Mouse (Mus musculus): Measurements from ENCODE around the gene Stk38. TPM values are rescaled to one million over a fixed set of nuclear protein-coding genes. Genes with fewer than 3 reads are reported as not detected.
A peak's percentile ranks its signal among the peaks of the same experiment; 100 is the strongest.

Stk38 gene
- polyA plus RNA-seq, 1 experiment from 2014 or later = 118 TPM

DNA sequence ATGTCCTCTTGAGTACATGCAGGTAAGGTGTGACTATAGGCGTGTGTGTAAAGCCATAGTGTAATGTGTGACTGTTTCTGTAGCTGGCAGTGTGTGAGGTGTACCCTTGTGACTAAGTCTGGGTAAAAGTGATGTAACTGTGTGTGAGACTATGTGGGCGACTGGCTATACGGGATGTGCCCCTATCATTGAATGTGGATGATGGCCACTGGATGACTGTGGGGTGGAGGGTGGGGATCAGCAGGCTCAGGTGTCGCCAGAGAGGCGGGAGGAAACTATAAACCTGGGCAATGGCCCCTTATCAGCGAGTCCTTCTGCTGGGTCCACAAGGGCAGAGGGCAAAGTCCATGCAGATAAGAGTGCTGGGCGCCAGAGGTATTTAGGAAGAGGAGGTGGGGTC is 42.1 kb upstream of the Stk38 start:
- no peaks in the 10 kb centered on the region for H3K27me3 ChIP-seq (ENCODE audit: control insufficient read depth, insufficient read depth, low read length)
- H3K4me3 ChIP-seq (replicated peaks; ENCODE audit: low read length) = no peak overlapping the region
- H3K36me3 ChIP-seq (ENCODE audit: control insufficient read depth, insufficient read depth, low read length) = peaks cover 10% of the 10 kb centered on the region
- 51% methylated on average over 7 of the region's 7 CpGs for WGBS
- ATAC-seq (ENCODE audit: insufficient read depth, low FRiP score) = peak; percentile 48; the same call in 1 of the 2 replicates
- peak overlapping the region; percentile 21; the same call in 1 of the 2 replicates for H3K4me2 ChIP-seq (ENCODE audit: low read depth, low read length)
- H3K9ac ChIP-seq (ENCODE audit: low read length) = no peak overlapping the region
- no peaks in the 10 kb centered on the region for H3K9me3 ChIP-seq (replicated peaks; ENCODE audit: control insufficient read depth, low read length)
- H3K27ac ChIP-seq (ENCODE audit: low read length) = peak overlapping the region; percentile 35; the same call in 1 of the 2 replicates
- H3K4me1 ChIP-seq (ENCODE audit: control insufficient read depth, insufficient read depth, low read length) = peaks cover 22% of the 10 kb centered on the region

DNA sequence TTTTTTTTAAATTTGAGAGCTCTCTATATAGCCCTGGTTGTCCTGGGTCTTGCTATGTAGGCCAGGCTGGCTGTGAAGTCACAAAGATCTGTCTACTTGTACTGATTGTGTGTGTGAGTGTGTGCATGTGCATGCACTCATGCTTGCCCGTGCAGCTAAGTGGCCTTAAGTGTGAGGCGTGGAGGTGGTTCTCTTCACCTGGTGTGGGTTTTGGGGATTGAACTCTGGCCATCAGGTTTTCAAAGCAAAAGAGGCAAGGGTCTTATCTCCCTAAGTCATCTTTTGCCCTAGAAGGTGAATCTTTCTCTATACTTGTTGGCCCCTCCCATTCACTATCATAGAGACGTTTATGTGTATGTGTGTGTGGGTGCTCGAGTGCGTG is 41.7 kb upstream of the Stk38 start:
- 69% methylated on average over 5 of the region's 5 CpGs for WGBS
- Histone ChIP-seq H3K9ac (ENCODE audit: low read length) (no peak overlapping the region), H3K27ac (ENCODE audit: low read length) (peak overlapping the region; percentile 35; the same call in 1 of the 2 replicates), H3K27me3 (ENCODE audit: control insufficient read depth, insufficient read depth, low read length) (no peaks in the 10 kb centered on the region), H3K4me1 (ENCODE audit: control insufficient read depth, insufficient read depth, low read length) (peaks cover 21% of the 10 kb centered on the region), H3K4me2 (ENCODE audit: low read depth, low read length) (no peak overlapping the region), H3K36me3 (ENCODE audit: control insufficient read depth, insufficient read depth, low read length) (peaks cover 15% of the 10 kb centered on the region), H3K4me3 (replicated peaks; ENCODE audit: low read length) (no peak overlapping the region), H3K9me3 (replicated peaks; ENCODE audit: control insufficient read depth, low read length) (no peaks in the 10 kb centered on the region)
- ATAC-seq (ENCODE audit: insufficient read depth, low FRiP score) = no peak

- no peak for ATAC-seq (ENCODE audit: insufficient read depth, low FRiP score)
- Histone ChIP-seq H3K4me2 (ENCODE audit: low read depth, low read length) (no peak overlapping the region), H3K9me3 (replicated peaks; ENCODE audit: control insufficient read depth, low read length) (no peaks in the 10 kb centered on the region), H3K4me1 (ENCODE audit: control insufficient read depth, insufficient read depth, low read length) (peaks cover 15% of the 10 kb centered on the region), H3K27ac (ENCODE audit: low read length) (no peak overlapping the region), H3K9ac (ENCODE audit: low read length) (no peak overlapping the region), H3K4me3 (replicated peaks; ENCODE audit: low read length) (no peak overlapping the region), H3K36me3 (ENCODE audit: control insufficient read depth, insufficient read depth, low read length) (peaks cover 18% of the 10 kb centered on the region), H3K27me3 (ENCODE audit: control insufficient read depth, insufficient read depth, low read length) (no peaks in the 10 kb centered on the region)
- 17% methylated on average over 13 of the region's 13 CpGs for WGBS
These were observed 41.1 kb upstream of the Stk38 start for GRCm38 (mm10) chr17:29048748-29049507.

DNA sequence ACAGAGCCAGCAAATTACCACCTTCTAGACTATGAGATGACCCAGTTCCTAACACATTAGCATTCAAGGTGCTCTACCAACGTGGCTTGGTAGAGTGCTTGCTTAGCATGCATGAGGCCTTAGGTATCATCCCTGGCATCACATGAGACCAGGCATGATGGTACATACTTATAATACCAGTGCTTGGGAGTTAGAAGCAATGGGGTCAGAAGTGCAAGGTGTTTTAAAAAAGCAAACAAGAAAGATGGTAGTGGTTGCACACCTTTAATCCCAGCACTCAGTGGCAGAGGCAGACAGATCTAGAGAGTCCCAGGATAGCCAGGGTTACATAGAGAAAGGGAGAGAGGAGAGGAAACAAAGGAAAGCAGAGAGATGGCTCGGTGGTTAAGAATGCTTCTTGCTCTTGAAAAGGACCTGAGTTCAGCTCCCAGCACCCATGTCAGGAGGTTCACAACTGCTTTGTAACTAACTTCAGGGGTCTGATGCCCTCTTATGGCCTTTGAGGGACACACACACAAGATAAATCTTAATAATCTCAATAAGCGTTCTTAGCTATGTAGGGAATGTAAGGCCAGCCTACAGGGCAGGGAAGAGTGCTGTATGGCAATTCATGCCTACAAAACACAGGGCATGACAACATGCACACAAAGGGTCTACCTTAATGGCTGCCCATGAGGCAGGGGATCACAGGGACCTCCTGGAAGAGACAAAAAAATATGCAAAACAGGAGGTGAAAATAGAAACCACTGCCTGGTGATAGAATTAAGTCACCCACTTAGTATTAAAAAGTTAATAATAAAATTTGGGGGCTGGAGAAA is 40.1 kb upstream of the Stk38 start:
- Histone ChIP-seq H3K27ac (ENCODE audit: low read length) (no peak overlapping the region), H3K4me2 (ENCODE audit: low read depth, low read length) (no peak overlapping the region), H3K4me1 (ENCODE audit: control insufficient read depth, insufficient read depth, low read length) (peaks cover 10% of the 10 kb centered on the region), H3K27me3 (ENCODE audit: control insufficient read depth, insufficient read depth, low read length) (no peaks in the 10 kb centered on the region), H3K4me3 (replicated peaks; ENCODE audit: low read length) (no peak overlapping the region), H3K9ac (ENCODE audit: low read length) (no peak overlapping the region), H3K36me3 (ENCODE audit: control insufficient read depth, insufficient read depth, low read length) (peaks cover 25% of the 10 kb centered on the region), H3K9me3 (replicated peaks; ENCODE audit: control insufficient read depth, low read length) (no peaks in the 10 kb centered on the region)
- ATAC-seq (ENCODE audit: insufficient read depth, low FRiP score) = no peak
- WGBS = 57% methylated on average over 3 of the region's 3 CpGs

- no peak for ATAC-seq (ENCODE audit: insufficient read depth, low FRiP score)
- no peak overlapping the region for H3K4me2 ChIP-seq (ENCODE audit: low read depth, low read length)
- no peak overlapping the region for H3K4me3 ChIP-seq (replicated peaks; ENCODE audit: low read length)
- no peaks in the 10 kb centered on the region for H3K27me3 ChIP-seq (ENCODE audit: control insufficient read depth, insufficient read depth, low read length)
- H3K4me1 ChIP-seq (ENCODE audit: control insufficient read depth, insufficient read depth, low read length) = peaks cover 10% of the 10 kb centered on the region
- H3K9me3 ChIP-seq (replicated peaks; ENCODE audit: control insufficient read depth, low read length) = no peaks in the 10 kb centered on the region
- no peak overlapping the region for H3K27ac ChIP-seq (ENCODE audit: low read length)
- peaks cover 26% of the 10 kb centered on the region for H3K36me3 ChIP-seq (ENCODE audit: control insufficient read depth, insufficient read depth, low read length)
- WGBS = 92% methylated on average over 3 of the region's 3 CpGs
- no peak overlapping the region for H3K9ac ChIP-seq (ENCODE audit: low read length)
These were observed 39.1 kb upstream of the Stk38 start for GRCm38 (mm10) chr17:29046863-29047262.

GRCm38 (mm10) chr17:29045741-29046530 is 38.1 kb upstream of the Stk38 start:
- no peak overlapping the region for H3K4me2 ChIP-seq (ENCODE audit: low read depth, low read length)
- H3K36me3 ChIP-seq (ENCODE audit: control insufficient read depth, insufficient read depth, low read length) = peaks cover 26% of the 10 kb centered on the region
- H3K9ac ChIP-seq (ENCODE audit: low read length) = no peak overlapping the region
- no peaks in the 10 kb centered on the region for H3K9me3 ChIP-seq (replicated peaks; ENCODE audit: control insufficient read depth, low read length)
- WGBS = 52% methylated on average over 12 of the region's 12 CpGs
- no peak overlapping the region for H3K4me3 ChIP-seq (replicated peaks; ENCODE audit: low read length)
- peak overlapping the region; percentile 77 for H3K27ac ChIP-seq (ENCODE audit: low read length)
- ATAC-seq (ENCODE audit: insufficient read depth, low FRiP score) = peak; percentile 85
- no peaks in the 10 kb centered on the region for H3K27me3 ChIP-seq (ENCODE audit: control insufficient read depth, insufficient read depth, low read length)
- H3K4me1 ChIP-seq (ENCODE audit: control insufficient read depth, insufficient read depth, low read length) = peaks cover 10% of the 10 kb centered on the region

- Histone ChIP-seq H3K4me2 (ENCODE audit: low read depth, low read length) (no peak overlapping the region), H3K9ac (ENCODE audit: low read length) (no peak overlapping the region), H3K4me1 (ENCODE audit: control insufficient read depth, insufficient read depth, low read length) (peaks cover 10% of the 10 kb centered on the region), H3K27me3 (ENCODE audit: control insufficient read depth, insufficient read depth, low read length) (no peaks in the 10 kb centered on the region), H3K4me3 (replicated peaks; ENCODE audit: low read length) (no peak overlapping the region), H3K36me3 (ENCODE audit: control insufficient read depth, insufficient read depth, low read length) (peaks cover 34% of the 10 kb centered on the region), H3K9me3 (replicated peaks; ENCODE audit: control insufficient read depth, low read length) (no peaks in the 10 kb centered on the region), H3K27ac (ENCODE audit: low read length) (peak overlapping the region; percentile 77; the same call in 1 of the 2 replicates)
- WGBS = 66% methylated on average over 1 of the region's 1 CpGs
- ATAC-seq (ENCODE audit: insufficient read depth, low FRiP score) = no peak
These were observed 37.1 kb upstream of the Stk38 start for GRCm38 (mm10) chr17:29044925-29045319.

- no peak for ATAC-seq (ENCODE audit: insufficient read depth, low FRiP score)
- peak overlapping the region; percentile 10; the same call in 1 of the 2 replicates for H3K27ac ChIP-seq (ENCODE audit: low read length)
- H3K9ac ChIP-seq (ENCODE audit: low read length) = no peak overlapping the region
- H3K36me3 ChIP-seq (ENCODE audit: control insufficient read depth, insufficient read depth, low read length) = peaks cover 40% of the 10 kb centered on the region
- H3K4me3 ChIP-seq (replicated peaks; ENCODE audit: low read length) = no peak overlapping the region
- H3K27me3 ChIP-seq (ENCODE audit: control insufficient read depth, insufficient read depth, low read length) = no peaks in the 10 kb centered on the region
- H3K4me1 ChIP-seq (ENCODE audit: control insufficient read depth, insufficient read depth, low read length) = peaks cover 6% of the 10 kb centered on the region
- no peak overlapping the region for H3K4me2 ChIP-seq (ENCODE audit: low read depth, low read length)
- no peaks in the 10 kb centered on the region for H3K9me3 ChIP-seq (replicated peaks; ENCODE audit: control insufficient read depth, low read length)
- 85% methylated on average over 6 of the region's 6 CpGs for WGBS
These were observed 36.5 kb upstream of the Stk38 start for GRCm38 (mm10) chr17:29044146-29044924.

Data from stomach, embryonic 16.5 days (tissue).